Mouse (Mus musculus) megakaryocyte, embryonic 14.5 days (primary cell): Measurements from ENCODE around the gene Aldh8a1.

Experiments
- FLI1 ChIP-seq: IDR thresholded peaks from 2 replicates; pipeline ENCODE4 v1.6.1; 2012; ENCODE audit warnings: low read length, inconsistent platforms, mixed read lengths
- GATA1 ChIP-seq: IDR thresholded peaks from 3 replicates; pipeline ENCODE4 v1.6.1; 2012; ENCODE audit warnings: mixed read lengths, low read length, inconsistent platforms, borderline replicate concordance

- TF ChIP-seq FLI1 (no peak), GATA1 (no peak)
These were observed 12.1 kb upstream of the Aldh8a1 start for GRCm38 (mm10) chr10:21364946-21365345.
